Mouse (Mus musculus): ENCODE measurements at regions not wholly inside any gene's neighbourhood (a gene's known extent, or its start where the extent isn't known, plus 50 kb on each side); places are given as distances from the start of the nearest gene placed in this dataset.

DNA sequence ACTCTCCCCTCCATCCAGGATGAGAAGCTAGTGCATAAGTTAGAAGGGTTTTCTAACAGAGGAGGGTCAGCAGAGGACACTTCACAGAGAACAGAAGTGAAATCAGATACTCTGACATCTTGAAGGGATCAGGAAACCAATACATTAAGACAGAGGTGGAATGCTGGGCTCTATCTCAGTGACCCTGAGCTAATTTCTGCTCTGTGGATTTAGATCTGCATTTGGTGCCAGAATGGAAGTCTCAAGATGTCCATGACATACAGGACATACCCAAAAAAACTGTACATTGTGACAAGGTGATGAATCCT is 104.2 kb upstream of the Lgalsl start:
- TF ChIP-seq CTCF (IDR thresholded peaks at IDR 0.05; ENCODE audit: low read depth) (no peak), EP300 (optimal IDR thresholded peaks at IDR 0.05) (no peak)
